Mouse (Mus musculus): ENCODE data around the gene Nup54.

Gene Nup54

GRCm38 (mm10) chr5:92411461-92412140 lies 23.4 kb downstream of the Nup54 start:
- no peak for DNase-seq

DNA sequence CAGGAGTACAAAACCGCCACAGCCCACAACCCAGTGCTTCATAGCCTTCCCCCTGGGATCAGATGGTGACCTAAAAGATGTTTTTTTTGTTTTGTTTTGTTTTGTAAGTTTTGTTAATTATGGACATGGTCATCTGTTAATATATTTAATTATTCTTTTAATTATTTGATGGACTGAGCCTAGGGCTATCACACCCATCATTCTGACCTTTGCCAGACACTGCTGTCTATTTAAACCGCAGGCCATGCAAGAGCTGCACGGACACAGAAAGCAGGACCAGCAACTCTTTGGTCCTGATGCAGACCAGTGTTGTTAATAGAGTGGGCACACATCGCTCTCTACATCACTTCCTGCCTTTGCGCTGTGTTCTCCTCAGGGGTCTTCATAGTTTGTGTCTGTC lies 24.5 kb downstream of the Nup54 start:
- DNase-seq, result no peak

GRCm38 (mm10) chr5:92409361-92410155 lies 25.5 kb downstream of the Nup54 start:
- no peak for DNase-seq

- no peak for DNase-seq
Measured at GRCm38 (mm10) chr5:92404400-92404678, 30.7 kb downstream of the Nup54 start.

DNA sequence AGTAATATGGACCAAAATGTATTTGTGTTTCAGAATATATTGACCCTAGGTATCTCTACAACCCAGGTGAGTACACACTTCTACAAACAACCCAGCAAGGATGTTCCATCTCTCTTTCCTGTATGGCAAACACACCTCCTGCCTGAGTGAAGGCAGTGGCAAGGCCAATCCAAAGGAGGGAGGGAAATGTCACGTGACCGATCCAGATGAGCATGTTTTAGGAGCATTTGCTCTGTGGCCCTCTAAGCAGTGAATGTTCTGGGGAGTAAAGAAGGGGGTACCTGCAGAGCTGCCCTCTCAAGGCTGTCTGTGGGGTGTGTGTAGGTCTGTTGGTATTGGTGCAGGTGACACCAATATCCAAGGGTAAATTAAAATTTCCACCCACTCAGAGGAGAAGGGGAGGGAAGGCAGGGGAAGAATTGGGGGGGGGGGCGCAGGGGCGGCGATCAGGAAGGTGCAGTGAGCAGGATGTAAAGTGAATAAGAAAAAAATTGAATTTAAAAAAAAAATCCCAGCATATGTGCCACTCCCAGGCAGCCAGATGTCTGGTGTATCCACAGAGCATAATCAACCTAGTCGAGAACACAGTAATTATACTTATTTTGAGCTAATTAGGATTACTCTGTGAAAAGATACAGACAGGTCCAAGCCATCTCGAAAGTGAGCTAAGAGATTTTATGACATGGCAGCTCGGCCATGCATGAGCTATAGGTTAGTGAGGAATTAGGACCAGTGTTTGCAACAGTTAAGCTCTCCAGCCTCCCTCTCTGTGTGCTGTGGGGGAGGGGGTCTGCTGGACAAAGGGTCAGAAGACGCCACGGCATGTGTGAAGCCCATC lies 31.2 kb downstream of the Nup54 start:
- DNase-seq, result no peak

DNA sequence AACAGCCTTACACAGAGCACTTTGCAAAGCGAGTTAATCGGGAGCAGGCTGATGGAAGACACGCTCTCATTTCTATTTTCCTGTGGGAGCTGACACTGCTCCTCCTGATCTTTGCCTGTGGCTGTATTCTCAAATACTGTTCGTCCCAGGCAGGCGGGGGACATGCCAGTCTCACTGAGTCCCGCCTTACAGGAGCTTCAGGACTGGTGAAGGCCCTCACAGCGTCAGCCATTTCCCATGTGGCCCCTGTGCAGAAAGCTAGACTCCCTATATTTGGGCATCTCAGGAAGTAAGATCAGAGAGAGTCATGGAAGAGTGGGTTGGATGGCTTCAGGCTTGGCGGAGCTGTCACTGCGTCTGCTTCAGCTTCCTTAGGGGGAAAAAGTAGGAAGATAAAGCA lies 32.2 kb downstream of the Nup54 start:
- DNase-seq, result no peak

DNA sequence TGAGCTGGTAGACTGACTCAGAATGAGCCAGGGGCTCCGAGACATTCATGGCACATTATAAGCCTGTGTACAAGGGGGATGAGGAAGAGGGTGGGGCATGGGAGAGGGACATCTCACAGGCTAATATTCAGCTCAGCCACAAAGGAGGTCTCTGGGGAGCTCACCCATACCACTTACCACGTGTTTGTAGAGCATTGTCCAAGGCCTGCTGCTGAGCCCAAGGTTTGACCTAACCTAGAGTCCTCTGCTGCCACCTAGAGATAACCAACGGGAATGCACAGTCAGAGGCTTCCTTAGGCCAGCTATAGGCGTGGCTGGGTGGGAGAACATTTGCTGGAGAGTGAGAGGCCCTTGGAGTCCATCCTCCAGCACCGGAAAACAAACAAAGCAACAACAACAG lies 36.9 kb downstream of the Nup54 start:
- DNase-seq, result peak; percentile 47 to 81

GRCm38 (mm10) chr5:92396476-92396875 lies 38.5 kb downstream of the Nup54 start:
- no peak for DNase-seq

DNA sequence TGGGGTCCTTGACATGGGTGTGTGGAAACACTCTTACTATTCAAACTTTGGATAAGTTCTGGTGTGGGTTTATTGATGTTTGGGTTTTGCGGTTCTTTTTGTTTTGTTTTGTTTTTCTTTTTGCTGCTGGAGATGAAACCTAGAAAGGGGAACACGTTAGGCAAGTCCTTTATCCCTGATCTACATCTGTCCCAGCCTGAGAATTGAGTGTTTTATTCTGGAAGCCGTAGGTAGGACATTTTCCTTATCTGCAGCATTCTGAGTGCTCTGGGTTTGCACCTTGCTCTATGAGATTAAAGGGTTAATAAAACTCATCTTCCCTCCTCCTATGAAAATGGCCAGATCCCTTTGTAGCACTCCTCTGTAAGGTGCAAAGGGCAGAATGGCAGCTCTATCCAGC lies 39.3 kb downstream of the Nup54 start:
- no peak for DNase-seq

GRCm38 (mm10) chr5:92393863-92394262 lies 41.2 kb downstream of the Nup54 start:
- no peak for DNase-seq

DNA sequence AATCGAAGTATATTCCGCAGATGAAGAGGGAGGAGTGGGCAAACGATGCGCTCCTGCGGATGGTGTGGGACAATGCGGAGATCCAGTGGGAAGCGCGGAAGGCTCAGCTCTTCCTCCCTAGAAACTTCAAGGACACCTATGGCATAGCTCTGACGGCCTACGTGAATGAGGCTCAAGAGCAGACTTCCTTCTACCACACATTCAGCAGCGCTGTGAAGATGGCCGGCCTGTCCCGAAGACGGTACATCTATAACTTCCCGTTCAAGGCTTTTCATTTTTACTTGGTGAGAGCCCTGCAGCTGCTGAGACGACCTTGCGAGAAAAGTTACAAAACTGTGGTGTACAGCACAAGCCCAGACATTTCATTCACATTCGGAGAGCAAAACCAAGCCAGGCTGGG lies 42.5 kb downstream of the Nup54 start:
- no peak for DNase-seq

GRCm38 (mm10) chr5:92390615-92391014 lies 44.4 kb downstream of the Nup54 start:
- DNase-seq, result no peak

- DNase-seq, result no peak
Measured at GRCm38 (mm10) chr5:92389977-92390376, 45.0 kb downstream of the Nup54 start.

DNA sequence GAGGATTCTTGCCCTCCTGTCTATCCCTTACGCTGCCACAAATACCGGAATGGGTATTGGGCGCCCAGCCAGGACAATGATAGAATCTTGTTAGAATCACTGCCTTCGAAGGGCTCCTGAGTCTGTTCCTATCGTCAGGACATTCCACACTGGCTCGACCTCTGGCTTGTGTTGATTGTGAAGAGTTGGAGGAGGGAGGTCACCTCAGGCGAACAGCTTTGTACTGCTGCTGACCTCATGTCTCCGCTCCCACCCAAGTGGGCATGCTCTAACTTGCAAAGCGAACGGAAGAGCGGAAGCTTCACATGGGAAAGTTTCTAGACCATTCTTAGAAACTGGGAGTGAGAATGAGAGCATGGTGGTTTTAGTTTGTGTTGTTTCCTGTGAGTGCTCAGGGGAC lies 47.6 kb downstream of the Nup54 start:
- DNase-seq, result peak in 1 of 2 experiments; percentile 16

GRCm38 (mm10) chr5:92386643-92387042 lies 48.4 kb downstream of the Nup54 start:
- peak; percentile 35 to 43 for DNase-seq

- no peak for DNase-seq
Measured at GRCm38 (mm10) chr5:92386102-92386501, 48.9 kb downstream of the Nup54 start.

GRCm38 (mm10) chr5:92384855-92385254 lies 50.2 kb downstream of the Nup54 start:
- DNase-seq, result peak in 1 of 2 experiments; percentile 39

DNA sequence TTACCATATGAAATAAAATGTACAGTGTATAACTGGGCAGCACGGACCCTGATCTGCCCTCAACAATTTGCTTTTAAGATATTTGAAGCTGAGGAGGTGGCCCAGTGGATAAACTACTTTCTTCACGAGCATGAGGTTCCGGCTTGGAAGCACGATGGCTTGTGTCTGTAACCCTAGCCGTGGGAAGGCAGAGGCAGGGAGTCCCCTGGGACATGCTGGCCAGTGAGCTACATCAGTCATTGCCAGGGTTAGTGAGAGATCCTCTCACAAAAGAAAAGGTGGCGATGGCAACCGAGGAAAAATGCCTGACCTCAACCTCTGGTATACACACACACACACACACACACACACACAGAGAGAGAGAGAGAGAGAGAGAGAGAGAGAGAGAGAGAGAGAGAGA lies 51.3 kb downstream of the Nup54 start:
- DNase-seq, result no peak

GRCm38 (mm10) chr5:92382349-92382679 lies 52.7 kb downstream of the Nup54 start:
- DNase-seq, result no peak

DNA sequence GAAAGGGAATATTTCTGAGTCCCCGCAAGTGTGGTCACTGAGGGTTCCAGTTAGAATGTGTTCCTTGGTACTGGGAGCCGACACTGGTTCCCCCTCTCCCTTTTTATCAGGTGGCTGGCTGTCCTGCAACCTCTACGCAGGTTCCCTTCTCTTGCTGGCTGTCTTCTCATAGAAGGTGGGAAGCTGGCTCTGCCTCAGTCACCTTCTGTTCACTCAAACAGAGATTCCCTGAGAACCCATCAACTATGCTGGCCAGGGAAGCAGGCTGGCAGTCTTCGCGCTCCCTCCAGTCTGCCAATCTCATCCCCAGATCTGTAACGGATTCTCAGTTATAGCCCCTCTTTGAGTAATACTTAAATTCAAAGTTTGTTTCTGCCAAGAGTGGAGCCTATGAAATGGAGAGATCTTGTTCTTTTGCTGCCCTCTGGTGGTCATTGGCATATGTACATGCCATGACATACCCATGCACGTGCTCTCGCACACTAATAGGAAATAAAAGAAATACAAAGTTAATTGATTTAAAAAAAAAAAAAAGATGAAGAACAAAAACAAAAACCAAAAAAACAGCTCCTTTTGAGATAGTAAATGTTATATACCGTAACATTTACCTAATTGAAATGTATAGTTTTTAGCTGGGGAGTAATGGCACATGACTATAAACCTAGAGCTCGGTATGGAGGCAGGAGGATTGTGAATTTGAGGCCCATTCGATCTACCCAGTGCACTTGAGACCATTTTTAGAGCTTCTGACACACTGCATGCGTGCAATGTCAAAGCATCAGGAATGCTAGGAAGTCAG lies 53.3 kb downstream of the Nup54 start:
- peak in 1 of 2 experiments; percentile 79 for DNase-seq

GRCm38 (mm10) chr5:92376795-92377405 lies 58.1 kb downstream of the Nup54 start:
- no peak for DNase-seq

DNA sequence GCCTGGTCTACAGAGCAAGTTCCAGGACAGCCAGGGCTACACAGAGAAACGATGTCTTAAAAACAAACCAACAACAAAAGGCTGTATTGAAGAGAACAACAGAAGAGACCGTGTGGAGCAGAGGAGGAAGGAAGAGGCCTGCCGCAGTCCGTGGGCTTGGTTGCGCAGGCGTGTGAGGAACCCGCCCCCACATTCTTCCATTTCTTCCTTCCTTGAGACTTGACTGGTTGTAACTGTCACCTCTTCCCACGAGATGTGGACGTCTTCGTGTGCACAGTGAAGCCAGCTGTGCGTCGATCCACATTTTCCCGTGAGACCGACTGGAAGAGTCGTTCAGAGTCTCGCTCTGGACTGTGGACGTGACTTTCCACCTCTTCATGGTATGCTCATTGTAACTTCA lies 59.7 kb downstream of the Nup54 start:
- DNase-seq, result peak in 1 of 2 experiments; percentile 49

DNA sequence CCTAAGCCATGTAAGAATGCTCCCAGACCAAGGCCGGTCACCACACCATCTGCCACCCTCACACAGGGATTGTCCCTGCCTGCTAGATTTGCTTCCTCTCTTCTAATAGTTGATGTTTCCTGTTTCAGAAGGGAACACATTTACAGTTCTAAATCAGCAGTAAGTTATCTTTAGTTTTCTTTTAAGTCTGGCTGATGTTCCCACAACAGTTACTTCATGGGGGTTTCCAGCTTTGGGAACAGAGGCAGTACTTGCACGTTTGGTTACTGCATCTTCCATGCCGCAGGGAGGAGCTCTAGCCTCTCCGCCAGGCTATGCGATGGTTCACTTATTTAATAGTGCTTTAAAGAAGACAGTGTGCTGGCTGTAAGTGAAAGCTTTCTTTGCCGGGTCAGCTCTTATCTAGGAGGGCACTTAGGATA lies 60.3 kb downstream of the Nup54 start:
- peak in 1 of 2 experiments; percentile 36 for DNase-seq

All from lung, postnatal 4 days (tissue).